Mouse (Mus musculus): ENCODE data around the gene Gm42906.

- TF ChIP-seq EP300 (optimal IDR thresholded peaks at IDR 0.05) = no peak
- no peak for TF ChIP-seq CTCF (IDR thresholded peaks at IDR 0.05; ENCODE audit: low read depth)
These were observed 48.1 kb downstream of the Gm42906 start for GRCm38 (mm10) chr5:151379896-151380295.

Data from stomach, postnatal 0 days (tissue).